Mouse (Mus musculus) liver, adult 2 months (tissue): Measurements from ENCODE around the gene Prkch.

ENCODE experiments used
- CTCF ChIP-seq: fragments of 200-500 bp; IDR thresholded peaks from 2 replicates; pipeline ENCODE4 v1.5.1; 2011; ENCODE audit warnings: low read depth, low read length, control low read depth
- POLR2A ChIP-seq: fragments of 200-500 bp; IDR thresholded peaks from 2 replicates; pipeline ENCODE4 v1.6.1; 2011; ENCODE audit warnings: low read length, control low read depth; ENCODE audit not compliant: insufficient read depth; ENCODE audit errors: extremely low read depth

DNA sequence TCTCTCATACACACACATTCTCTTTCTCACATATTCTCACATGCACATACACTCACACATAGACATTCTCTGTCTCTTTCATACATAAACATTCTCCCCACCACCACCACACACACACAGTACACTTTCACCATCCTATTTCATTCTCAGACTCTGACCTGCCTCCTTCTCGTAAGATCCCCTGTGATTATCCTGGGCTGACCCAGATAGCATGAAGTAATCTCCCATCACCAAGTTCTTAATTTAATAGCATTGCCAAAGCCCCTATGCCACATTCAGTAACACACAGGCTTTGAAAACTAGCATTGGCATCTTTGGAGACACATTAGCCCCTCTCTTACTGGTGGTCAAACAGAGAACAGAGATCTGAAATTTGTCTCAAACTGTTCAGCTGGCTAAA lies 232.3 kb downstream of the Prkch start:
- no peak for TF ChIP-seq CTCF
- TF ChIP-seq POLR2A, result no peak
